In the genomic region with DNA sequence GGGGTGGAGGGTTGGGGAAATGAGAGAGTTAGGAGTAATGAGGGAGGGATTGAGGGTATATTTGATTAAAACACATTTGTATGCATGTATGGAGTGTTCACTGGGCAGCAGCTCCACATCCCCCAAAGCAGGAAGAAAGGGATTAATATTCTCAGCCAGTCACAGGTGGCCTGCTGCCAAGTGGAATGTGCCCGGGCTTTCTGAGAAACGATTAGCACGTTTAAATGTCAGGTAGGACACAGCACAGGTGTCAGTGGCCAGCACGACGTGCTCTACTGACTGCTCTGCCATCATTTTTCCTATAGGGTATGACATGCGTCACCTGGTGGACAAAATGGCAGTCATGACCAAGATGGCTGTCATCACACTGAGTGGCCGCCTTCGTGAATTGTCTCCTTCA, we compare ENCODE assay signal across 18 mouse cellular contexts.
DNase-seq lines count a peak whose midpoint lies in the region; ATAC-seq and TF ChIP-seq lines count a peak whose summit lies in the region.
"Had no signal": no experiment of that assay in that cellular context is flagged by ENCODE, and none has a peak within 500 bp of the region (broad histone marks: within the 10 kb centered on the region; RNA-seq: fewer than 3 reads in every experiment).

No protein-coding gene starts in this region.

- H3K4me1 ChIP-seq in kidney, adult 2 months (ENCODE audit: control insufficient read depth, insufficient read depth, low read length), result no peaks in the 10 kb centered on the region
- H3K4me1 ChIP-seq in liver, adult 2 months (ENCODE audit: control insufficient read depth, insufficient read depth, low read length), result no peaks in the 10 kb centered on the region
- H3K4me1 ChIP-seq in liver, embryonic 12.5 days, result no peaks in the 10 kb centered on the region
- H3K4me1 ChIP-seq: forebrain, embryonic 10.5 days; forebrain, embryonic 13.5 days; hindbrain, embryonic 12.5 days; hindbrain, embryonic 15.5 days had no signal

- TF ChIP-seq POLR2A in kidney, adult 2 months (IDR thresholded peaks at IDR 0.05; ENCODE audit: low read depth, low read length), result no peak
- no peak for TF ChIP-seq POLR2A in liver, adult 2 months (IDR thresholded peaks at IDR 0.05; ENCODE audit: extremely low read depth, insufficient read depth, low read length)

- H3K27ac ChIP-seq in kidney, adult 2 months (ENCODE audit: insufficient read depth, low read depth, low read length), result no peak overlapping the region
- H3K27ac ChIP-seq in liver, adult 2 months (replicated peaks; ENCODE audit: insufficient read depth, low read depth, low read length), result 0 out of 2 replicates have a peak overlapping the region, but pooled peaks have one; percentile 50
- H3K27ac ChIP-seq in liver, embryonic 12.5 days, result no peak overlapping the region
- H3K27ac ChIP-seq: forebrain, embryonic 10.5 days; forebrain, embryonic 13.5 days; gastrocnemius, adult 2 months; hindbrain, embryonic 12.5 days; hindbrain, embryonic 15.5 days had no signal

- no peak for TF ChIP-seq CTCF in kidney, adult 2 months (conservative IDR thresholded peaks at IDR 0.05; ENCODE audit: insufficient read depth, insufficient read length, low read depth, low read length)
- TF ChIP-seq CTCF in liver, adult 2 months (IDR thresholded peaks at IDR 0.05; ENCODE audit: low read depth, low read length), result no peak

- no peak overlapping the region for H3K9ac ChIP-seq in liver, adult 2 months (ENCODE audit: low read depth, low read length)
- H3K9ac ChIP-seq in liver, embryonic 12.5 days, result no peak overlapping the region
- H3K9ac ChIP-seq: forebrain, embryonic 13.5 days; forebrain, postnatal 0 days; hindbrain, embryonic 12.5 days; hindbrain, embryonic 15.5 days had no signal

- no peak for ATAC-seq in liver, embryonic 12.5 days
- ATAC-seq: activated CD4-positive, CD25-positive, alpha-beta regulatory T cell, adult 4 months; forebrain, embryonic 13.5 days; forebrain, postnatal 0 days had no signal

- WGBS in kidney, adult 2 months, result 54% methylated on average over 8 of the region's 8 CpGs
- WGBS in liver, adult 2 months, result 35% methylated on average over 8 of the region's 8 CpGs
- 73% methylated on average over 8 of the region's 8 CpGs for WGBS in liver, embryonic 12.5 days (ENCODE audit: insufficient replicate concordance)

- DNase-seq in cerebellum, postnatal 10 days, result peak; percentile 34 to 42
- no peak for DNase-seq in cerebellum, postnatal 4 days (ENCODE audit: low spot score in 2 of 2)
- peak; percentile 41 for DNase-seq in kidney, adult 2 months
- no peak for DNase-seq in kidney, adult 18-20 months
- peak; percentile 57 for DNase-seq in liver, adult 2 months (ENCODE audit: extremely low read depth, low read depth, low spot score)
- DNase-seq: adrenal gland, adult 8-10 months; adrenal gland, postnatal 25 days; forebrain, postnatal 0 days; gastrocnemius, adult 2 months; gastrocnemius, postnatal 14 days; heart, adult 11 months had no signal

- no peak overlapping the region for H3K4me2 ChIP-seq in liver, embryonic 12.5 days
- H3K4me2 ChIP-seq: forebrain, embryonic 13.5 days; heart, embryonic 11.5 days; hindbrain, embryonic 12.5 days; hindbrain, embryonic 15.5 days had no signal

- H3K4me3 ChIP-seq in kidney, adult 2 months (ENCODE audit: insufficient read depth, low read depth, low read length), result no peak overlapping the region
- H3K4me3 ChIP-seq in liver, adult 2 months (ENCODE audit: insufficient read depth, low read depth, low read length), result no peak overlapping the region
- no peak overlapping the region for H3K4me3 ChIP-seq in liver, embryonic 12.5 days
- H3K4me3 ChIP-seq: forebrain, embryonic 10.5 days; forebrain, embryonic 13.5 days; gastrocnemius, adult 2 months; hindbrain, embryonic 12.5 days; hindbrain, embryonic 15.5 days had no signal

- no peaks in the 10 kb centered on the region for H3K36me3 ChIP-seq in kidney, adult 2 months (ENCODE audit: control insufficient read depth, insufficient read depth, low read length)
- no peaks in the 10 kb centered on the region for H3K36me3 ChIP-seq in liver, adult 2 months (ENCODE audit: control insufficient read depth, insufficient read depth, low read length)
- no peaks in the 10 kb centered on the region for H3K36me3 ChIP-seq in liver, embryonic 12.5 days
- H3K36me3 ChIP-seq: forebrain, embryonic 10.5 days; hindbrain, embryonic 12.5 days; hindbrain, embryonic 15.5 days had no signal

- H3K9me3 ChIP-seq in liver, embryonic 12.5 days (replicated peaks), result no peaks in the 10 kb centered on the region
- H3K9me3 ChIP-seq: forebrain, embryonic 13.5 days; hindbrain, embryonic 12.5 days; hindbrain, embryonic 15.5 days had no signal

- no peaks in the 10 kb centered on the region for H3K79me2 ChIP-seq in liver, adult 2 months (ENCODE audit: control insufficient read depth, insufficient read depth, low read length)

- H3K27me3 ChIP-seq in kidney, adult 2 months (replicated peaks; ENCODE audit: control insufficient read depth, insufficient read depth, low read length), result no peaks in the 10 kb centered on the region
- H3K27me3 ChIP-seq in liver, adult 2 months (ENCODE audit: control insufficient read depth, insufficient read depth, low read length), result no peaks in the 10 kb centered on the region
- H3K27me3 ChIP-seq in liver, embryonic 12.5 days (replicated peaks), result no peaks in the 10 kb centered on the region
- H3K27me3 ChIP-seq: forebrain, embryonic 13.5 days; hindbrain, embryonic 12.5 days; hindbrain, embryonic 15.5 days had no signal

Comparison
In these comparisons a context has a peak if more than half of its experiments do, and no peak if none do; other contexts are left out.
1. DNase-seq: peak in cerebellum, postnatal 10 days (2 of 2), kidney, adult 2 months (single experiment) and liver, adult 2 months (single experiment); none in cerebellum, postnatal 4 days (0 of 2) and kidney, adult 18-20 months (single experiment).